Mouse (Mus musculus) myocyte (in vitro differentiated cells): ENCODE measurements at regions not wholly inside any gene's neighbourhood (a gene's known extent, or its start where the extent isn't known, plus 50 kb on each side); places are given as distances from the start of the nearest gene placed in this dataset.
"Not testable (repeated sequence)": the region's sequence is repeated elsewhere in the genome, so short reads cannot be mapped to it uniquely, and the experiment has no call there.

Source experiments
- H3K27me3 ChIP-seq: one replicate; pipeline ENCODE4 v1.6.1; 2011; ENCODE audit not compliant: control insufficient read depth, insufficient read depth, insufficient read length
- H3K36me3 ChIP-seq: one replicate; pipeline ENCODE4 v1.6.1; 2011; ENCODE audit not compliant: control insufficient read depth, insufficient read depth
- H3K4me2 ChIP-seq: one replicate; pipeline ENCODE4 v1.6.1; 2011; ENCODE audit warnings: low read depth, control low read depth
- H3K4me3 ChIP-seq: one replicate; pipeline ENCODE4 v1.5.1; 2011; ENCODE audit warnings: mild to moderate bottlenecking, control low read depth, moderate library complexity
- H3K79me2 ChIP-seq: one replicate; pipeline ENCODE4 v1.6.1; 2011; ENCODE audit not compliant: control insufficient read depth, insufficient read depth
- H3ac ChIP-seq: one replicate; pipeline ENCODE4 v1.6.1; 2011; ENCODE audit not compliant: control insufficient read depth, insufficient read length
- CEBPB ChIP-seq: IDR thresholded peaks from 2 replicates; pipeline ENCODE4 v1.6.1; 2011; ENCODE audit warnings: mild to moderate bottlenecking, moderate library complexity; ENCODE audit not compliant: poor library complexity, insufficient read depth, severe bottlenecking
- E2F4 ChIP-seq: IDR thresholded peaks from one replicate; pipeline ENCODE4 v1.6.1; 2011; ENCODE audit warnings: mild to moderate bottlenecking, control low read depth, moderate library complexity; ENCODE audit not compliant: insufficient read depth
- MAX ChIP-seq: IDR thresholded peaks from one replicate; pipeline ENCODE4 v1.6.1; 2011; ENCODE audit warnings: low read depth, mild to moderate bottlenecking, control low read depth
- MYOD1 ChIP-seq, 3 experiments: IDR thresholded peaks; one replicate each; pipeline ENCODE4 v1.6.1; 2011; ENCODE audit warnings: control low read depth in 2 of 3, low read depth in 2 of 3, mild to moderate bottlenecking in 2 of 3, moderate library complexity in 1 of 3; ENCODE audit not compliant: insufficient read length in 2 of 3, control insufficient read depth in 1 of 3
- MYOG ChIP-seq, 3 experiments: IDR thresholded peaks; one replicate each; pipeline ENCODE4 v1.6.1; 2011; ENCODE audit warnings: control low read depth in 2 of 3, low read depth in 2 of 3, mild to moderate bottlenecking in 2 of 3; ENCODE audit not compliant: insufficient read length in 2 of 3, control insufficient read depth in 1 of 3, insufficient read depth in 1 of 3
- POLR2A ChIP-seq: IDR thresholded peaks from one replicate; pipeline ENCODE4 v1.6.1; 2011; ENCODE audit warnings: low read depth, mild to moderate bottlenecking, control low read depth, moderate library complexity; ENCODE audit not compliant: insufficient read length
- POLR2AphosphoS2 ChIP-seq: IDR thresholded peaks from one replicate; pipeline ENCODE4 v1.6.1; 2011; ENCODE audit warnings: low read depth, control low read depth; ENCODE audit not compliant: insufficient read length
- REST ChIP-seq: IDR thresholded peaks from one replicate; pipeline ENCODE4 v1.6.1; 2011; ENCODE audit warnings: mild to moderate bottlenecking, control low read depth, moderate library complexity; ENCODE audit not compliant: insufficient read depth, insufficient read length
- SRF ChIP-seq: IDR thresholded peaks from one replicate; pipeline ENCODE4 v1.6.1; 2011; ENCODE audit warnings: low read depth; ENCODE audit not compliant: control insufficient read depth, insufficient read length
- TCF12 ChIP-seq: IDR thresholded peaks from one replicate; pipeline ENCODE4 v1.6.1; 2011; ENCODE audit warnings: mild to moderate bottlenecking, control low read depth; ENCODE audit not compliant: poor library complexity, insufficient read depth, severe bottlenecking
- TCF3 ChIP-seq: IDR thresholded peaks from one replicate; pipeline ENCODE4 v1.6.1; 2011; ENCODE audit warnings: low read depth, control low read depth; ENCODE audit not compliant: insufficient read length
- USF1 ChIP-seq: IDR thresholded peaks from one replicate; pipeline ENCODE4 v1.6.1; 2011; ENCODE audit warnings: low read depth, mild to moderate bottlenecking, control low read depth, moderate library complexity

- H3K27me3 ChIP-seq = no peaks in the 10 kb centered on the region
- no peak overlapping the region for H3K4me2 ChIP-seq
- H3K79me2 ChIP-seq = no peaks in the 10 kb centered on the region
- H3K4me3 ChIP-seq = no peak overlapping the region
- H3K36me3 ChIP-seq = no peaks in the 10 kb centered on the region
- TF ChIP-seq TCF12 = no peak
- TF ChIP-seq SRF = no peak
- no peak overlapping the region for H3ac ChIP-seq
Measured at GRCm38 (mm10) chr4:23271947-23272346, 783.8 kb upstream of the Pou3f2 start.

- Histone ChIP-seq H3K4me2 (no peak overlapping the region), H3K4me3 (no peak overlapping the region)
- TF ChIP-seq POLR2A = no peak
- TF ChIP-seq POLR2AphosphoS2 = no peak
Measured at GRCm38 (mm10) chr4:23260371-23260770, 772.2 kb upstream of the Pou3f2 start.

DNA sequence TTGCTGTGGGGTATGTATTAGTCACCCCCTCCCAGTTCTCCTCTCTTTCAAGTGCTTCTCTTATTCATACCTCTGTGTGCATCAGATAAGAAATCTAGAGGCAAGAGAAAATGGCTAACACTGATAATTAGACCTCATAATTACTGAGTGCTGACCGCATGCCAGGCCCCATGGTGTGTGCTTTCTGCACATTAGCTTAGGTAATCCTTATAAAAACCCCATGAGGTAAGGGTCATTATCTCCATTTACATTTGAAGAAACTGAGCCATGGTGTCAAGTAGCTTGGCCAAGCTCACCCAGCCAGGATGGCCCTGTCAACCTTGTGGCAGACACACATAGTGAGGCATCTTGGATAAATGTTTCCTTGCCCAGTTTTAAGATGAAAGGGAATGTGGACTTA lies 746.8 kb upstream of the Pou3f2 start:
- no peak overlapping the region for H3K4me3 ChIP-seq
- H3K27me3 ChIP-seq = no peaks in the 10 kb centered on the region
- no peaks in the 10 kb centered on the region for H3K36me3 ChIP-seq
- TF ChIP-seq REST (no peak), MAX (no peak), POLR2A (no peak), E2F4 (no peak), MYOD1 (IDR thresholded peaks at IDR 0.05; ENCODE audit: control insufficient read depth in 1 of 3, insufficient read length in 2 of 3, low read depth in 2 of 3) (no peak), USF1 (no peak), TCF12 (no peak), MYOG (IDR thresholded peaks at IDR 0.05; ENCODE audit: control insufficient read depth in 1 of 3, insufficient read depth in 1 of 3, insufficient read length in 2 of 3, low read depth in 2 of 3) (no peak), TCF3 (no peak), SRF (no peak), CEBPB (no peak), POLR2AphosphoS2 (no peak)
- H3K79me2 ChIP-seq = no peaks in the 10 kb centered on the region
- no peak overlapping the region for H3K4me2 ChIP-seq
- no peak overlapping the region for H3ac ChIP-seq

More at GRCm38 (mm10) chr4:23260371-23260770, 772.2 kb upstream of the Pou3f2 start:
- Histone ChIP-seq H3K79me2 (peaks cover 2% of the 10 kb centered on the region), H3K36me3 (no peaks in the 10 kb centered on the region), H3K27me3 (no peaks in the 10 kb centered on the region), H3ac (no peak overlapping the region)

GRCm38 (mm10) chr4:23194756-23195155 lies 706.6 kb upstream of the Pou3f2 start:
- H3K79me2 ChIP-seq, H3K27me3 ChIP-seq, H3K36me3 ChIP-seq, H3ac ChIP-seq, H3K4me2 ChIP-seq, H3K4me3 ChIP-seq: not testable (repeated sequence)

- no peak overlapping the region for H3ac ChIP-seq
Measured at GRCm38 (mm10) chr4:23193384-23194135, 705.4 kb upstream of the Pou3f2 start.

More at GRCm38 (mm10) chr4:23193384-23194135, 705.4 kb upstream of the Pou3f2 start:
- no peaks in the 10 kb centered on the region for H3K36me3 ChIP-seq
- TF ChIP-seq POLR2A (no peak), POLR2AphosphoS2 (no peak), REST (no peak), MYOG (IDR thresholded peaks at IDR 0.05; ENCODE audit: control insufficient read depth in 1 of 3, insufficient read depth in 1 of 3, insufficient read length in 2 of 3, low read depth in 2 of 3) (no peak), TCF3 (no peak), SRF (no peak), MYOD1 (IDR thresholded peaks at IDR 0.05; ENCODE audit: control insufficient read depth in 1 of 3, insufficient read length in 2 of 3, low read depth in 2 of 3) (no peak), TCF12 (no peak), CEBPB (no peak), MAX (no peak), USF1 (no peak), E2F4 (no peak)
- no peak overlapping the region for H3K4me2 ChIP-seq
- no peaks in the 10 kb centered on the region for H3K27me3 ChIP-seq
- no peaks in the 10 kb centered on the region for H3K79me2 ChIP-seq
- H3K4me3 ChIP-seq = no peak overlapping the region
